Mouse (Mus musculus) spleen, adult 2 months (tissue): ENCODE data around the gene Krt222.

Experiments used
- CTCF ChIP-seq: fragments of 200-500 bp; IDR thresholded peaks from 2 replicates; pipeline ENCODE4 v1.5.1; 2011; ENCODE audit warnings: mild to moderate bottlenecking, inconsistent platforms; ENCODE audit not compliant: insufficient read depth, insufficient read length, insufficient replicate concordance; ENCODE audit errors: extremely low read depth
- POLR2A ChIP-seq: fragments of 200-500 bp; IDR thresholded peaks from 2 replicates; pipeline ENCODE4 v1.6.1; 2011; ENCODE audit warnings: low read depth, low read length, inconsistent platforms

GRCm38 (mm10) chr11:99217248-99217986, 26.5 kb downstream of the Krt222 start:
- TF ChIP-seq CTCF (no peak), POLR2A (no peak)
